Mouse (Mus musculus) kidney, postnatal 14 days (tissue): ENCODE data around the gene Epha5.

Source experiments
- DNase-seq: peaks from one replicate; pipeline ENCODE4 v3.0.0; 2022; ENCODE audit warnings: mixed read lengths

Gene Epha5

DNA sequence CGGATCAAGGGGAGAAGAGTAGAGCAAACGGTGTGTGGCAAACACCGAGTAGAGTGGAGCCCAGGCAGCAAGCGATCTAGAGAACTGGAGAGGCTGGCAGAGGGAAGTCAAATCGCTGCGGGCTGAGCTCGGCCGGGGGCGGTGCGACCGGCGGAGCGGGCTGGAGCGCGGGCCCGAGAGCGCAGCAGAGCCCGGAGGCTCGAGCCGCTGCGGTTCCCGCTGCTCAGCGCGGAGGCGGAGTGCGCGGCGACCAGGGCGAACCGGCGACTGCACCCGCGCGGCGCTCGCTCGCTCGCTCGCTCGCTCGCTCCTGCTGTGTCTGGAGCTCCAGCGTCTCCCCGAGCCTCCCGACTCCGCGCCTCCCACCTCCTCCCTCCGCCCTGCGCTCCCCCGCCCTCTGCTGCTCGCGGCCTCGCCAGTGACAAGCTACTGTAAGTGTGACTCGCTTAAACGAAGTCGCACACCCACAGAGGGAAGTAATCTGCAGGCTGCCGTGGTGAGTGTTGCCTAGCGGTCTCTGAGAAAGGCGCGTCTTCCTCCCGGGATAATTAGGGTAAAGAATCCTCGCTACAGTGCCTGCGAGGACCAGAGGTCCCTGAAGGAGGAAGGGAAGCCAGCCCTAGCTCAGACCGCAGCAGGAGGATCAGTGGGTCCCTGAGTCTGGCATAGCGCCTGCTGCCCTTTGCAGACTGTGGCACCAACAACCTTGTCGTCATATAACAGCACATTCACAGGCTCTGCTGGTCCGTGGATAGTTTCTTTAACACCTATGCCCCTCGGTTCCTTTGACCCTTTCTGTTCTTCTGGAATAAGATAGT, at the start of gene Epha5:
Gene Epha5, minus strand, starts transcription at position 321 of the 818 bp plus-strand sequence.
- peak; percentile 39 for DNase-seq

DNA sequence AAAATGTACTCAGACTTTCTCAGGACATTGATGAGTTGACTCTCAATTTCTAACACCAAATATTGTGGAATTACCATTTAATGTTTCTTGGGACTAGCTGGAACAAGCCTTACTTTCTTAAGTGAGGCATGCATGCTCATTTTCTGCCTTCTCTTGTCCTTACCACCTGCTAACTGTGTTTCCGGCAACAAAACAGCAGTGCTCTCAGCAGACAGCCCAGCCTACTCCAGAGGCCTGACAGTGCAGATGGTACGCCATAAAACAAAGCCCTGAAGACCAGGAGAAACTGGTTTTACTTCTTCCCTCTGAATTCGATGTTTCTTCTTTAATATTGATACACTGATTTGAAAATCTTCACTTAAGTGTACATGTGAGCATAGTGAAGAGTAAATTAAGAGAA, 39.0 kb upstream of the Epha5 start:
- no peak for DNase-seq

DNA sequence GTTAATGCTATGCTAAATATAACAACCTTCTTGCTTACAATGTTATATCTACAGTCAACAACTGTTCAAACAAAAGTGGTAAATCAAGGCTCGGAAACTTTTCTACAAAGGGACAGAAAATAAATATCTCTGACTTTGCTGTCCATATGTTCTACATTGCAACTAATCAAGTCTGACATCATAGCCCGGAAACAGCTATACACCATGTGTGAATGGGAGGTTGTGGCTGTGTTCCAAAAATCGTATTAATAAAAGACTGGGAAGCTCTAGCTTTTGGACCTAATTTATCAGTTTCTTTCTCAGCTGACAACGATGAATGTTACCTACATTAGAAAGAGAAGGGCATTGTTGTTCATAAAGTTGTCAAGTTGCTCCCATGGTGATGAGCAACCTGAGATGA, 37.5 kb upstream of the Epha5 start:
- no peak for DNase-seq

DNA sequence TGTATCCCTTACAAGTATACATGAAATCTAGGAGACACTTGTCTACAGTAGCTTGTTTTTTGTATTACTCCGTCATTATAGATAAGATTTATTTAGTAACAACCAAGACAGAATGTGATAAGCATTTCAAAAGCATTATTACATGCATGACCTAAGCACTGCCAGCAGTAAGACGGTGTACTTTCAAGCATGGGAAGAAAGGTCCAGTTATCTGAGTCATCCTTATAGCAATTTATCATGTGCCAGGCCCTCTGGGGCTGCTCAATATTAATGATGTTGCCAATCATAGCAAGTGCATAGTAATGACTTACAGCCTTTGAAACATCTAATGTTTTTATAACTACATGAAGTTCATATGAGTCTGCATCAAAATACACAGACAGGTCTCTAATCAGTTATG, 36.7 kb upstream of the Epha5 start:
- DNase-seq = no peak

DNA sequence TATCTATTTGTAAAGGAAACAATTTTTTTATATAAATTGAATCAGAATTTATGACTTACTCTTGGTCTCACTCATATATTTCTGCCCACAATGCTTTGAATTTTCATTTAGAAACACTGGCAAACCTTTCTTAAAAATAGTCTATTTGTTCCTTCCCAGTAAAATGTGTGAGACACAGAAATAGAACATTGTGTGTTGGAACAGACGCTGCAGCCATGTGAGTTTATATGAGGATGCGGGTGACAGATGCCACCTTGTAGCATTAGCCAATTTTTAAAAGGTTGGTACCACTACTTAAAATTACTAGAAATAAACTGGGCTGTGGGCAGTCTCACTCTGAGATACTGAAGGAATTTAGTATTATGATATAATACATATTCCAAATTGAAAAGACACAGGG, 23.1 kb upstream of the Epha5 start:
- DNase-seq = no peak

GRCm38 (mm10) chr5:84415961-84416821, 991 bp downstream of the Epha5 start:
- no peak for DNase-seq

DNA sequence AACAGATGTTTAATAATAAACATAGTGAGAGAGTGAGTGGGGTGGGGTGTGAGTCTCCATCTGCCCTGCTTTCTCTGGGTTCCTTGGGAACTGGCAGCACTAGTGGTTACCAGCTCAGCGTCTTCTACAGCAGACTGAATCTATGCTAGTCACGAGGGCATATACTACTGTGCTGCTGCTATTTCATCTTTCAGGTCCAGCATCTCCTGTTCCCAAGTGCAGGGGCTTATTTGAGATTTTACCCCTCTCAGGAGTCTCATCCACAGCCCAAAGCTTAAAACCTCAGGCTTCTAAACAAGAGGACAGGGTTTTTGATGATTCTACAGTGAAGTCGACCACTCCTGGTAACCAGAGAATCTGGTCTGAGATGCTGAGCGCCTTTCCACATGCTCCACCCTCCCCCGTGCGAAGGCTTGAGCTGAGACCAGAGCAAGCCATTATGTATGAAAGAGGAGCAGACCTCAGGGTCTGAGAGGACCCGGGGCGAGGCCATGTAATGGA, 2.2 kb downstream of the Epha5 start:
- DNase-seq = no peak

GRCm38 (mm10) chr5:84413026-84413425, 4.2 kb downstream of the Epha5 start:
- DNase-seq = no peak

GRCm38 (mm10) chr5:84408370-84408769, 8.8 kb downstream of the Epha5 start:
- no peak for DNase-seq

DNA sequence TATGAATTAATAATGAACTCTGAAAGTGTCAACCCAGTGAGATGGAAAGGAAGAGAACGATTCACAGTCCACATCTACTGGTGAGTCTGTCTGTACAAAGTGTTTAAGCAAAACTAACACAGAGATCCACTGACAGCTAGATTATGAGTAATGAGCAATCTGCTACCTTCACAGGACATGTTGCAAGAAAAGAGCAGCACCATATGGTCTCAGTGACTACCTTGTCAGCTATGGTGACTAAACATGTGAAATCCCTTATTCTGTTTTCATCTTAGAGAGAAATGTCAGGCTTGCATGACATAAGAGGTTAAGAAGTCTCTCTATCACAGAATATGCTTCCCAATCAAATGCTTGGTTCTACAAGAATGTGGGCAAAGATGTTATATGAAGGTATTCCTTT, 20.1 kb downstream of the Epha5 start:
- no peak for DNase-seq

DNA sequence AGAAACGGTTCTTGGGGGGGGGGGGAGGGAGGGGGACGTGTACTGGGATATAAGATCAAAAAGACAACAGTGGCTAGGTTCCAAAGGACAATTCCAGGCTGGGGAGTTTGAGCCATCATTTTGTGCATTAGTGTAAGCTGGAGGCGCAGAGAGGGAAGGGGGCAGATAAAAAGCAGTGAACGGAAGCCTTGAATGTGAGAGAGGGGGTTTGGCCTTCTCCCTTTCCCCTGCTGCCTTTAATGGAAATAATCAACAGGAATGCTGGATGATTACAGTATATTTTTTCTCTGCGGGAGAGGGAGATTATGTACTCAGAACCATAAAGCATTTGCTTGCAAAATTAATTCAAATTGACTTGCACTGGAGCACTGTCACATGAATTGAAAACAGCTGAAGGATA, 51.8 kb downstream of the Epha5 start:
- no peak for DNase-seq

DNA sequence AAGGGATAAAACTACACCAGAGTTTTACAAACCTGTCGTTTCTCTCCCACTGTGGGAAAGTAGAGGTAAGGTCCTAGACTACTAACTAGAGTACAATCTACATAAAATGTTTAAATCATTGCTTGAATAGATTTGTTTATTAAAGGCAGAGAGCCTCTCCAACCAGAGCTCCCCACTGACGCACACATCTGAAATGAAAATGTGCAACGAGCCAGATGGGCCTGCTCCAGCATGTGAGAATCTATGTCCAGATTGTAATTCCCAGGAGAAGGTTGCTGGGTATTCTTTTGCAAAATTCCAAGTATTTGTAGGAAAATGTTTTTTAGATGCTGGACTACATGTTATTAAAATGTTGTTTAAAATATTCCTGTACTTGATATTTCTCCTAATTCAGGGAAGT, 57.8 kb downstream of the Epha5 start:
- DNase-seq = no peak

GRCm38 (mm10) chr5:84353069-84353468, 64.1 kb downstream of the Epha5 start:
- DNase-seq = no peak

- no peak for DNase-seq
Measured at GRCm38 (mm10) chr5:84346728-84347499, 70.3 kb downstream of the Epha5 start.

- no peak for DNase-seq
Measured at GRCm38 (mm10) chr5:84335834-84336465, 81.2 kb downstream of the Epha5 start.

- no peak for DNase-seq
Measured at GRCm38 (mm10) chr5:84334481-84334880, 82.7 kb downstream of the Epha5 start.

- DNase-seq = no peak
Measured at GRCm38 (mm10) chr5:84331631-84332030, 85.6 kb downstream of the Epha5 start.

DNA sequence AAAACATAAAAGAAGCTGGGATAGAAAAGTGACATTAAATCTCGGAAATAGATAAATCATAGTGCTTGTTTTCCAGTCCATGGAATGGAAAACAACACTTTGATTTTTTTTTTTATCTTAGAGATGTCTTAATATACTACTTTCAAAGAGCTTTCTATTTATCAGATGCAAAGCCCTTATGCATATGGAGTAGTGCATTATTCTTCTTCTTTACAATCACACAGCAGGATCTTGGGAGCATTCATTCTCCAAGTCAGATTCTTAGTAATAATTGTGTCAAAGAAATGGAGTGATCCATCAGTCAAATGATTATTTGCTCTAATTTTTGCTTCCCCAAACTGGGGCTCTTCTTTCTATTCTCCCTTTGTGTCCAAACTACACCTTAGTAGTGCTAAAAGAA, 96.6 kb downstream of the Epha5 start:
- no peak for DNase-seq

GRCm38 (mm10) chr5:84320138-84320537, 97.0 kb downstream of the Epha5 start:
- DNase-seq = no peak

GRCm38 (mm10) chr5:84318814-84319340, 98.3 kb downstream of the Epha5 start:
- DNase-seq = no peak

DNA sequence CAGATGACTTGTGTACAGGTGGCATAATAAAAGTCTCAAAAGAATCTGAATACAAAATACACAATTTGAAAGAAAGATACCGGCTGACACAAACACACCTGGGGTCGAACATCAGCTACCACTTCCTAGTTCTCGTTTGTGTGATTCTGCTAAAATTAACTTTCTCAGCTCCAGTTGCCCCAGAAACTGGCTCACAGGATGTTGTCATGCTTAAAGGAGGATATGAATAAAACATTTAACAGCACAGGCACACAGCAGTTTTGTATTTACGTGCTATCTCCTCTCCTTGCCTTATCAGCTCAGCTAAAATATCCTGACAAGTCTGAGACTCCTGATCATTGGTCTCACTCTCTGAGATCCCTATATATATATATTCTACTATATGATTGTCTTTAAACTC, 99.3 kb downstream of the Epha5 start:
- DNase-seq = no peak

- DNase-seq = no peak
Measured at GRCm38 (mm10) chr5:84313619-84314018, 103.6 kb downstream of the Epha5 start.
